Mouse (Mus musculus): ENCODE data around the gene Svep1. TPM values are rescaled to one million over a fixed set of nuclear protein-coding genes. Genes with fewer than 3 reads are reported as not detected.

The Svep1 gene
- polyA plus RNA-seq, 1 experiment from 2014 or later, result 0.18 TPM

DNA sequence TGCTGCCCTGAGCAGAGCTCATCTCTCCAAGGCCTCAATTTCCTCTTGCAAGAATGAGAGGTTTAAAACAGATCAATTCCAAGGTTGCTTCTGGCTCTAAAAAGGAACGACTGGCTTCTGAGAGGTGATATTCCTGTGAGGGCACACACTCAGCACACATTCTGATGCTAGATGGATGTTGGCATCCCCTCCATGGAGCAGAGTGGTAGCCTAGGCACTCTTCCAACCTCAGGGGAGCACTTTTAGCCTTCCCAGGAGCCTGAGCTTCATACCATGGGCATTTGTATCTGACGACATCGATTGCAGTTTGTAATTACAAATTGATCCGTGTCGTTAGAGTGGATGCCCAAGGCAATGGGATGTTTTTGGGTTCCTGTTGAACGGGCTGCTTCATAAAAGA, 33.3 kb downstream of the Svep1 start:
- no peak for DNase-seq (ENCODE audit: low spot score)

DNA sequence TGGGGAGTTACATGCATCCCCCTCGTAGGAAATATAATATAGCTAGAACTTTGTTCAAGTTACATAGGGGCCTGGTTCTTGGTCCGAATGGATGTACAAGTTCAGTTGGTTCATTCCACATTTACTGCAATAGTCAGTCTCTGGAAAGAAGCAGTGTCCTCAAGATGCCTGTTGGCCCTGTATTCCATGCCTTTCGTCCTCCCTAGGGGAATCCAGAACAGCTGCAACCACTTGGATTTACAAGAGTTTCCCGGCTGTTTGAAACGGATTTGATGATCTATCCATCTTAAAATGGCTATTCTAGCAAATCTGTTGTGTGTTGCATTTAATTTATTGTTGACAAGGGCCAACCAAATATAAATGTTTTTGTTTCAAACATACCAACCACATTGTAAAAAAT, 36.2 kb downstream of the Svep1 start:
- DNase-seq (ENCODE audit: low spot score), result no peak

DNA sequence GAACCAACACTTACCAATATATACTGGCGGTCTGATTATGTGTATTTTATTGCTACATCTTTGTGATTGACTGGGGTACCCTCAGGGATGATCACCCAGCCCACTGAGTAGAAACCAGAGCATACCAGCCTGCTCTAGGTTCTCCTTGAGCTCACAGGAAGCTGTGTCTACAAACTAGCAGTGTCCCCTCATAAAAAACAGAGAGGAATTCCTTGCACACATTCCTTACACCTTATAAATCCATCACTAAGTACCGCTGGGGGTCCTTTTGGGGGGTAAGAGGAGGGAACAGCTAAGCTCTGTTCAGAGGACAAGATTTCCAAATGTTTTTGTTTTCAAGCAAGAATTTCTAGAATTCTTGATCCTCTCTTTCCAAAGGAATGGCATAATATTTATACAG, 36.7 kb downstream of the Svep1 start:
- DNase-seq (ENCODE audit: low spot score), result no peak

DNA sequence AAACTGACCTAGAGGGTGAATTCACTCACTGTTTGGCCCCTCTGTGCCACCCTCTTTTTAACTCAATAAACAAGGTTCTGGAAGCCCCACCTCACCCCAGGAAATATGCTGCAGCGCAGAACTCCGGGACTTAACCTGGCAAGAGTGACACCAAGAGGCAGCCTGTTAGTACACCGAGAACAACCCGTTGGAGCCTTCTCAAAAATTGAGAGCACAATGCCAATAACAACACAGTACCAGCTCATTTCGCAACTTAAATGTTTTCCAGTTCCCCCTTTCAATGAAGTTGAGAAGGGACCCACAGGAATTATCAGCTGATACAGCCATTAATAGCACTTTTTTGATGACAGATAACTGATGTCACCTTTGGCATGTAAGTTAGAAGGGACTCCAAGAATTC, 38.3 kb downstream of the Svep1 start:
- no peak for DNase-seq (ENCODE audit: low spot score)

DNA sequence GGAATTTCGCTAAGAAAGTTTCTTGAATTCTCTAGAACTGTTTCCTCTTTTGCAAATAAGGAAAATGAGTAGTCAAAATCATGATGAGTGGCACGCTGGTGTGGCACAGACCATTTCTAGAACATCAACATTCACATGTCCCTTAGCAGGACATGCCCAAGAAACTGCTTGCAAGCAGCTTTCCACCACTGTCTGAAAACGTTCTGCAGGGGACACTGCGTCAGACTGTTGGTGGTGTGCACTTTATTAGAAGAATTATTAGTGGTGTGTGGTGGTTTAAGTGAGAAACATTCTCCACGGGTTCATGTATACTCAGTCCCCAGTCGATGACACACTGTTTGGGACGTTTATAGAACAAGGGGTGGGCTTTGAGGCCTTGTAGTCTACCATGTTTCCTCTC, 40.9 kb downstream of the Svep1 start:
- no peak for DNase-seq (ENCODE audit: low spot score)

DNA sequence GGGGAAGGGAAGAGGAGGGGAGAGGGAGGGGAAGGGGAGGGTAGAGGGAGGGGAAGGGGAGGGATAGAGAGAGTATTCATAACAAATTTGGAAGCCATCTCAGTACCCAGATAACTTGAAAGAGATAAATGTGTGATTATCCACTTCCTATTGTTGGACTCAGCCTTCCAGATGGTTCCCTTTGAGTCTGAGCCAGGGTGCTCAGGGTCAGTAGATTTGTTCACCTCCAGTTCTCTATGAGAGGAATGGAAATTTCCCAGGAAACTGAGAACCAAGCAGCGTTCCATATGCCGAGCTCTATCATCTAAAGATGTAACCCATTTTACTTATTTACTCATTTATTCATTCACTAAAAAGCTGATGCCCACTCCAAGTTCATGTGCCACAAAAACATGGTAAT, 44.8 kb downstream of the Svep1 start:
- DNase-seq (ENCODE audit: low spot score), result no peak

DNA sequence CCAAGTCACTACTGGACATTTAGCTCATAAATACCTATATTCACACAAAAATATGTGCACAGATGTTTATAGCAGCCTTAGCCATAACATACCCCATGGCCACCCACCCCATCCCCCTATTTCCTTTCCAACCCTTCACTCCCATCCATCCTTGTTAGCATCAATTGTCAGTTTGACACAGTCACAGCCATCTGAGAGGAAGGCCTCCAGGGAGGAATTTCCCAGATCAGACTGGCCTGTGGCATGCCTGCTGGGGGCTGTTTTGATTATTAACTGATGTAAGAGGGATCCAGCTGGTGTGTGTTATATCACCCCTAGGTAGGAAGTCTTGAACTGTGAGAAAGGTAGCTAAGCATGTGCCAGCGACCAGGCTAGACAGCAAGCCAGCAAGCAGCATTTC, 47.1 kb downstream of the Svep1 start:
- no peak for DNase-seq (ENCODE audit: low spot score)

DNA sequence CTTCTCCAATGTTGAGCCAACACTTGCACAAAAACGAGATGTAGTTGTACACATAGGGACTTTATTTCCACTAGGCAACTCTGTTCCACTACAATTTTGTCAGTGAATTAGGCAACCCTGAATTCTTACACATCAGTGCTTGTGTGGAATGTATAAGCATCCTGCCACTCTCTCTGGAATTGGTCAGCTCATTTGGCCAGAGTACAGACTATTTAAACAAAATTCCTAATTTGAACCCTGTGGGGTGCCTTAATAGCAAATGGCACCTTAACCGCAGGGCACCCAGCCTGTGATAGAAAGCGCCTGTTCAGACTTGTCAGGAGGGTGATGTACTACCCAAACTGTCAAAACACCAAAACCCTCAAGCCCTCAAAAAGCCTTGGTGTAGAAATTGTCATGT, 56.4 kb downstream of the Svep1 start:
- no peak for DNase-seq (ENCODE audit: low spot score)

DNA sequence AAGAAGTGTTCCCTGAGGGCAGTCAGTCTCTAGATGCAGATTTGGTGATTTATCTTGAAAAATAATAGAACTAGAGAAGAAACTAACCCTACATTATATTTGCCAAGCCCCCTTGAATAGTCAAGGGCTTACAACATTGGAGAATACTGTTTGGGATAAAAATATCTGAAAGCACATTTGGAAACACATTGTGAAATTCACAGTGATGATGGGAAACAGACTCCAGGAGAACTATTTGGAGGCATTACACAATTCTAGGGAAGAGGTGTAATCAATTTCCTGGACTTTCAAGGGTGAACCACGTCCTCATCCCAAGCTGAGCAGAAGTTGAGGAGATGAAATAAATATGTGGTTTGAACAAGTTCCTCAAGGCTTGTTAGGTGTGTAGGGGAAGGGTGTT, 57.5 kb downstream of the Svep1 start:
- DNase-seq (ENCODE audit: low spot score), result no peak

DNA sequence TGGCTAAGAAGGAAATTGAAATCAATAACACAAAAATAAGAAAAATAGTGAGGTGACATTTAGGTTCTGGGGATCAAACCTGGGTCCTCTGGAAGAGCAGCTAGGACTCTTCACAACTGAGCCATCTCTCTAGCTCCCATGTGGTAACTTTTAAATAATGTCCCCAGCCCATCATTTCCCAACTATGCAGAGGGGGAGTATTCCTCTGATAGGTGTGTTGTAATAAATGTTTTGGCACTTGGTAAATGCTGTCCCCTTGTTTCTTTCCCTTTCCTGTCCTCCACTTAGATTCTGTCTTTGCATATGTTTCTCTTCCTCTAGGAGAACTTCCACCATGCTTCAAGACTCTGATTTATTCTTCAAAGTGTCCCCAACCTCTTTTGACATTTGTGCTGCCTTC, 58.1 kb downstream of the Svep1 start:
- DNase-seq (ENCODE audit: low spot score), result no peak

DNA sequence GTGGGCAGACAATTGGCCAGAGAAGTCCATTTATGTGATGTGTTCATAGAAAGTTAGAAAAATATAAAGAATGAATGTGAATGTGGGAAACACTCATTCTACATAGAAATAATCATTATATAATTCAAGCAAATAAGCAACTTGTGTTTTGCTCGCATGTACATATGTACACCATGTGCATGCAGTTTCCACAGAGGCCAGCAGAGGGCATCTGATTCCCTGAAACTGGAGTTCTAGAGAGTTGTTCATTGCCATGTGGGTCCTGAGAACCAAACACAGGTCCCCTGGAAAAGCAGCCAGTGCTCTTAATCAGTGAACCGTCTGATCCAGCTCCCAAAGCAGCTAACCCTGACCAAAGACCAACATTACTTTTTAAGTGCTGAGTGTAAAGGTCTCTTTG, 60.0 kb downstream of the Svep1 start:
- no peak for DNase-seq (ENCODE audit: low spot score)

DNA sequence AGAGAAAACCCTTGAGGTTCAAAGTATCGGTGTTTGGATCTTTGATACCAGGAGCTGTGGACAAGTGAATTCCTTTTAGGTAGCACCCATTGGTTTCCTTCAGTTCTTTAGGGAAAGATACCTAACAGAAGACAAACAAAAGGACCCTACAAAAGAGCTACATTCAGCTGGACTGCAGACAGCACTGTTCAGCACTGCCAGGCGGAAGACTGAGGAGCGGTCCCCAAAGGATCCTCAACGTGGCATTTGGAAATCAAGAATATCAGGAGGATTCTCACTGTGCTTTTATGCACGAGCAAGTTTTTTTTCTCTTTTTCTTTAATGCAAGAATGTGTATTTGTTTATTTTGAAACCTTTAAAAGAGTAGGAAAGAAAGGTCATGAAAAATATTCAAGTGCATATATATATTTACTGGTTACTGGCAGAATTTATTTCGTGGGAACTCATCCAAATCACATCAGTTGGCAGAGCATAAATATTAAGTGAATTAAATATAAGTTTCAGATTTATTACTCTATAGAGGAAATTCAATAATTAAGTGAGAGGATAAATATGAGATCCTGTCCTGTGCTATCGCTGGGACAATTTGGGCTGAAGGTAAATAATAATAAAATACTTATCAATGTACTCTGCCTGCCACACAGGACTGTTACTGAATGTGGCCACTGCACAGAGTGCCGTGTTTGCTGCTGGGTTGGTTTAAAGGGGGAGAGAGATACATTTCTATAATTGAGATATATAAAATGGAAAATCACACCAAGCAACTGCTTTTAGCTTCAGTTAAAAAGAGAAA, 66.7 kb downstream of the Svep1 start:
- no peak for DNase-seq (ENCODE audit: low spot score)

DNA sequence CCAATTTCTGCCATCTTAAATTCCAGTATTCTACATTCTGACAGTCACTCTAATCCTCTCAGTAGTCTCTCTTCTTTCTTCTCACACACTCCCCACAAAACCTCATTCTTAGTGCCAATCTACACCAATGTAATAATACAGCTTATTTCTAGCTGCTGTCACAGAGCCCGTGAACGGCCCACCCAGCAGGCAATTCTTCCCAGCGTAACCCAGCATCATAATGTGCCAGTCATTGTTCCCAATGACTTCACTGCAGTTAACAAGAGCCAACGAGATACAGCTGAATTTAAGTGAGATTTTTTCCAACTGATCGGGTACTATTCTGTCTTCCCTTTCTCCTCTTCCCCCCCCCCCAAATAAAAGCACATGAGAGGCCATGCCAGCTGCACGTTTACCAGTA, 67.4 kb downstream of the Svep1 start:
- DNase-seq (ENCODE audit: low spot score), result no peak

DNA sequence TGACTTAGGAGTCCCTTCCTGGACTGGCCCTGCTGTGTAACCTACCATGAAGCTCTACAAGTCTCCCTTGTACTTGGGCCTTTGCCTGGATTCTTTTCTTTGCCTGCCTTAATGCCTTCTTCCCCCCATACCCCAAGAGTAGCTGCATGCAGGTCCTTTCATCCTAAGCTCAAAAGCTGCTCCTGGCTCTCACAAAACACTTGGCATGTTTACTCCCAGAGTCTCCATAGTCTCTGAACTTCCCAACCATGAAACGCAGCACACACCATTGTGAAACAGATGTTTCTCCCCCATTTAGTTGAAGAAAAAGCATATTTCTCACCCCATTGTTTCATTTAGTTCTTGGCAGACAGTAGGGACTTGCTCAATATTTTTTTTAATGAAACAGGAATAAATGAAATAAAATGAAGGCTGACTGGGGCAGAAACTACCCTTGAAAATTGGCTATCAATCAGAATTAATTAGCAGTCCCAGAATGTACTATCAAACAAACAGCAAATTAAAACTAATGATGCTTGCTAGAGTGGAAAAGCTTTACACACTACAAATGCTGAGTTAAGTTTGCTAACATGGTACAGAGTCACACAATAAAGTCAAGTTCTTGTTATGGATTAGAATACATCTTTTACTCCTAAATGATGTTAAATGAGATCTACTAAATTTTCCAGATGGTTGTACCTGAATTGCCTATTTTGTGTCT, 72.9 kb downstream of the Svep1 start:
- DNase-seq (ENCODE audit: low spot score), result no peak

DNA sequence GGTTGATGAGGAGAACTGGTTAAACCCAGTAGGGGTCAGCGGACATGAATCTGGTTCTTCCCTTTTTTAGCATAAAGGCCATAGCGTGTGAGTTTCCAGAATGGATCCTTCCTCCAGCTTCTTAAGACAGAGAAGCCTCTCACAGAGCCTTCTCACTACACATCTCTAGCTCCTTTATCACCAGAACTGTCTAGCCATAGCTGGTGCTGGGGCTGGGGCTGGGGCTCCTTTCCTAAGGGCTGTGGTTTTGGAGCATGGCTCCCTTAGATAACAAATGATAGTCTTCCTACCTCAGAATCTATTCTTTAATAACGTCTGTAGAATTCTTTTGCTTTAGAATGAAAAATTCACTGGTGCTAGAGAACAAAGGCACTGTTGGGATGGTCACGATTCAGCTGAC, 76.8 kb downstream of the Svep1 start:
- no peak for DNase-seq (ENCODE audit: low spot score)

DNA sequence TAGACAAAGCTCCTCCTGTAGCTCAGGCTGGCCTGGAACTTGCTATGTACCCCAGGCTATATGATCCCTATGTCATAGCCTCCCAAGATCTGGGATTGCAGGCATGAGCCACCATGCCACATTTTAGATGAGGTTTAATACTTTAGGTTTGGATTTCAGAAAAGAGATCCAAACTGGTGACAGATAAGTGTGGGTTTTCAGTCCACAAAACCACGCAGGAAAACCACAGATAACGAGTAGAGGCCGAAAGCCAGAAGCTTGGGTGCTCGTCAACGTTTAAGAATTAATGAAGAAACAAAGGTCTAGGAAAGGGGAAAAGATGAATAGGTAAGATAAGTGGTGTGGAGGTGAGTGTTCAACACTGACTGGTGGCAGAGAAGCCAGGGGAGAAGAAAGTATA, 79.6 kb downstream of the Svep1 start:
- DNase-seq (ENCODE audit: low spot score), result no peak

DNA sequence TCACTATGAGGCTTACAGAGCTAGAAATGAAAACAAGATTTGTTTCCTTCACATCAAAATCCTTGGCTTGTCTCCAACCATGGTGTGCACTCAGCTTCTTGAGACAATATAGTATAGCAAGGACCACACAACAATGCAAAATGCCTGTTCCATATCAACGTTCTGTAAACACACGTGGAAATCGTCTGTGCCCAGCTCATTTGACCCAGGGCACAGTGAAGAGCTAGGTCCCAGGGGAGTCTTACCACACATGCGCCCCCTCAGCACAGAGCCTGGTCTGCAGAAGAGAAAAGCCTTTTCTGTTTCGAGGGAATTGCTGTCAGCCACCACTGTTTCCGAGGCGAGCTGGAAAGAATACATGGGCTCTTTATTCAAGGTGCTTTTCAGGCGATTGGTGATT, 91.2 kb downstream of the Svep1 start:
- no peak for DNase-seq (ENCODE audit: low spot score)

DNA sequence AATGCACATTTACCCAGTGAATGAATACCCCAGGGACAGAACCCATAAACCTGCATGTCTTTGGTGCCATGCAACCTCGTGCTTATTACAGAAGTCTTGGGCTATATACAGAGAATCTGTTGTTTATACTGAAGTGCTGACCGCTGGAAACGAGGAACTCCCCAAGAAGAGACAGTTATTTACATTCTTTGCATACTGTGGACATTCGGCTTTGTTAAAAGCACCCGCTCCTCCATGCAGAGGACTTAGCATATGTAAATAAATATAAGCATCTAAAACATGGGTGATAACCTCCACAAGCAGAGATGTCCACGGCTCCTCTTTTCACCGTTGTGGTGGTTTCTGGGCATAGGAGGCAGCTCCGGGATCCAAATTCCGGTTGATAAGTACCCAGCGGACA, 95.7 kb downstream of the Svep1 start:
- no peak for DNase-seq (ENCODE audit: low spot score)

DNA sequence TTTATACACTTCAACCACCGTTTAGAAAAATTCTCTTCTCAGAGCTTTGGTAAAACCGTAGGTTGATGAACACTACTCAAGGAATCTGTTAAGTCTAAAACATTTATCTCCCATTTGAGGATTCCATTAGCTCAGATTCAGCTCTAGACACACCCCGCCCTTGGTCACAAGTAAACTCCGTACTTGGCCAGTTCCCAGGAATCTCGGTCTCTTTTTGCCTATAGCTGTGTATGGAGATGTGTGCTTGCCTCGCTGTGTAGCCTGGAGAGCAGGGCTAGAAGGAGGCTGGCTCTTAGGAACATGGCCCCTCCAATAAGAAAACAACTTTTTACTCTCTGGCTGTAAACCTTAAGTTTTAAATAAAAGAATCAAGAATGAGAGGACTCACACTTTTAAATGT, 96.9 kb downstream of the Svep1 start:
- DNase-seq (ENCODE audit: low spot score), result no peak

DNA sequence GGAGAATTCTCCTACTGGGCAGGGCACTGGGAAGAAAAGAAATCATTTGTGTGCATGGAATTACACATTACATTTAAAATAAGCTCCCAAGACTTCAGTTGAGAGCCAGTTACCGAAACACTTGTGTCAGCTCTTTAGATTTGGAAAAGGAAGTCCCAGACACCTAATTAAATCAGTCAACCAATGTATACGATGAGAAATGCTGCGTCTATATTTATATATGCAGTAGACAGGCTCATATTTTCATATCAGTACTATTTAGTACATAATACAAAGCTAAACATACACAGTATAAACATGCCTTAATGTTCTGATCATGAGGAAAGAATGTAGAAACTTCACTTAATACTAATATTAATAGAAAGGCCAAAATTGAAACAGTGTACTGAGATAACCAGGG, 98.3 kb downstream of the Svep1 start:
- DNase-seq (ENCODE audit: low spot score), result no peak

DNA sequence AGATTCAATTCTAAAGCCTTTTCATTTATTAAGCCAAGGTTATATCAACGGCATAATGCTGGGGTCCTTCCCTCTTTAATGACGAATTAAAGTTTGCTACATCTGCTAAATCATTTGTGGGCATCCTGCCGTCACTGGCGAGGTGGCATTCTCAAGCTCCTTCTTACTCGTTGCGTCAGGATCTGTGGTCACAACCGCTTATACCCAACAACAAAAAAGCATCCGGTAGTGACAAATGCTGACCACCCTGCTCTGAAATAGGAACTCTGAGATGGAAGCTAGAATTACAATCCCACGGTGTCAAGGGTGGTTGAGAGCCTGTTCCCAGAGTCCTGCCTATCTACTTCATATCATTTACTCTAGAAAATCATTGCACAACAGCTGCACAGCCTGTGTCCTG, 108.9 kb downstream of the Svep1 start:
- DNase-seq (ENCODE audit: low spot score), result no peak

DNA sequence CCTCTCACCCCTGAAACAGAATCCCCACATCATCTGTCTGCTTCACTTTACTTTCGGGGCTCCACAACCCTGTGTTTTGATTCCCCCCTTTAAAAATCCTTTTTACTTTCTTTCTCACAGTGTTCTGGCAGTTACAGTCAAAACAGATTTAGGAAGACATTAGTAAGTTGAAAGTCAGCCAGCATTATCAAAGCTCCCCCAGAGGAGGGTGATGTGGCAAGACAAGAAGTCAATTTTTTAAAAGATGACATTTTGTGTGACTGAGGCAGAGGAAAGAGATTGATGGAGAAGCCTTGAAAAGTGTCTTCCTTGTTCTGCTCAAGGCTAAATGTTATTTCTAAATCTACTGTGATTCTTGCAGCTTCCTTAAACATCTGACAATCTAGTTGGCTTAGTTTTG, 119.9 kb downstream of the Svep1 start:
- DNase-seq (ENCODE audit: low spot score), result no peak

DNA sequence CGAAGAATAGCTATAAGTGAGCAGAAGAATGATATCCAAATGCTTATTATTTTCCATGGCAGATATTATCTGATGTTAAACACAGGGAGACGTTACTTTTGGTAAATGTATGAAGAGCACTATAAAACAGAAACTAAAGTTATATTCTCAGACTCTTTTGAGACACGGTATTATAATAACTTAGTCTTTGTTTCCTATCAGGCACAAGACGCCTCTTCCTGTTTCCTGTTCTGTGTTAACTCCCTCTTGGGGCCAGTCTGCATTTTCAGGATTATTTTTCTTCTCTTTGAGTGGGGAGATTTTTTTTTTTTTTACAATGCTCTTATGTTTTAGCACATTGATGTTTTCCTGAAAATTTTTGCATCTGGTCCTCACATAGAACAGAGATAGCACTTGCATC, 120.5 kb downstream of the Svep1 start:
- no peak for DNase-seq (ENCODE audit: low spot score)

All from thymus, postnatal 0 days (tissue).